In genomic region chr1:97768906-97769293, GRCm38 (mm10) we compare ENCODE assay signal across 8 mouse cellular contexts. TPM values are rescaled to one million over a fixed set of nuclear protein-coding genes. Genes with fewer than 3 reads are reported as not detected.
DNase-seq lines count a peak whose midpoint lies in the region; ATAC-seq and TF ChIP-seq lines count a peak whose summit lies in the region.

No protein-coding gene starts in this region.

- no peaks in the 10 kb centered on the region for H3K9me3 ChIP-seq in heart, embryonic 16.5 days (replicated peaks; ENCODE audit: control insufficient read depth, low read length)
- H3K9me3 ChIP-seq in G1E (replicated peaks), result no peaks in the 10 kb centered on the region
- no peaks in the 10 kb centered on the region for H3K9me3 ChIP-seq in hindbrain, embryonic 13.5 days
- H3K9me3 ChIP-seq in midbrain, embryonic 10.5 days (replicated peaks), result no peaks in the 10 kb centered on the region

- H3K4me3 ChIP-seq in heart, embryonic 16.5 days (ENCODE audit: low read length), result peak overlapping the region; percentile 96
- H3K4me3 ChIP-seq in G1E (ENCODE audit: low read depth, low read length), result peak overlapping the region; percentile 100
- H3K4me3 ChIP-seq in hindbrain, embryonic 13.5 days, result peak overlapping the region; percentile 93
- peak overlapping the region; percentile 92 for H3K4me3 ChIP-seq in midbrain, embryonic 10.5 days

- H3K4me1 ChIP-seq in heart, embryonic 16.5 days (ENCODE audit: control insufficient read depth, insufficient read depth, low read length), result peaks cover 12% of the 10 kb centered on the region
- H3K4me1 ChIP-seq in G1E (ENCODE audit: insufficient read depth, low read depth, low read length), result peaks cover 36% of the 10 kb centered on the region
- peaks cover 31% of the 10 kb centered on the region for H3K4me1 ChIP-seq in hindbrain, embryonic 13.5 days (replicated peaks)
- peaks cover 28% of the 10 kb centered on the region for H3K4me1 ChIP-seq in midbrain, embryonic 10.5 days

- intact Hi-C loops in heart, postnatal 10 days (cut with DNase I), result no loop called here

- 7% methylated on average over 7 of the region's 7 CpGs for WGBS in heart, embryonic 16.5 days
- 14% methylated on average over 7 of the region's 7 CpGs for WGBS in hindbrain, embryonic 13.5 days
- 17% methylated on average over 7 of the region's 7 CpGs for WGBS in midbrain, embryonic 10.5 days

- ATAC-seq in heart, embryonic 16.5 days (replicated peaks; ENCODE audit: extremely low read depth, insufficient read depth, low FRiP score), result no peak
- peak; percentile 0; the same call in 1 of the 2 replicates for ATAC-seq in G1E (ENCODE audit: extremely low read depth, insufficient number of reproducible peaks, low FRiP score, poor library complexity, severe bottlenecking)
- no peak for ATAC-seq in hindbrain, embryonic 13.5 days (ENCODE audit: low FRiP score)

- DNase-seq in heart, postnatal 10 days, result no peak
- DNase-seq in G1E (ENCODE audit: low spot score), result no peak
- DNase-seq in midbrain, embryonic 10.5 days (ENCODE audit: low spot score), result no peak
- no peak for DNase-seq in frontal cortex, postnatal 25 days (ENCODE audit: low spot score in 2 of 2)
- no peak for DNase-seq in c-Kit-positive CD71-positive TER-119-positive erythroid progenitor cells, embryonic 14.5 days (ENCODE audit: low spot score)
- DNase-seq in embryo, embryonic 10.5 days (ENCODE audit: low spot score), result no peak

- peak overlapping the region; percentile 73 for H3K4me2 ChIP-seq in heart, embryonic 16.5 days (ENCODE audit: low read depth, low read length)
- peak overlapping the region; percentile 71 for H3K4me2 ChIP-seq in hindbrain, embryonic 13.5 days

- TF ChIP-seq CTCF in G1E (IDR thresholded peaks at IDR 0.05; ENCODE audit: low read depth, low read length), result no peak

- peak overlapping the region; percentile 89 for H3K27ac ChIP-seq in heart, embryonic 16.5 days (ENCODE audit: low read length)
- peak overlapping the region; percentile 93 for H3K27ac ChIP-seq in hindbrain, embryonic 13.5 days
- peak overlapping the region; percentile 91 for H3K27ac ChIP-seq in midbrain, embryonic 10.5 days (replicated peaks)

- H3K27me3 ChIP-seq in heart, embryonic 16.5 days (ENCODE audit: control insufficient read depth, insufficient read depth, low read length), result no peaks in the 10 kb centered on the region
- no peaks in the 10 kb centered on the region for H3K27me3 ChIP-seq in G1E (ENCODE audit: insufficient read depth, low read length)
- H3K27me3 ChIP-seq in hindbrain, embryonic 13.5 days, result no peaks in the 10 kb centered on the region
- H3K27me3 ChIP-seq in midbrain, embryonic 10.5 days (ENCODE audit: low read depth, poor library complexity, severe bottlenecking), result peaks cover 4% of the 10 kb centered on the region; the same call in 1 of the 2 replicates

- H3K36me3 ChIP-seq in heart, embryonic 16.5 days (ENCODE audit: control insufficient read depth, insufficient read depth), result no peaks in the 10 kb centered on the region
- peaks cover 9% of the 10 kb centered on the region for H3K36me3 ChIP-seq in G1E (replicated peaks)
- H3K36me3 ChIP-seq in hindbrain, embryonic 13.5 days, result no peaks in the 10 kb centered on the region
- H3K36me3 ChIP-seq in midbrain, embryonic 10.5 days, result no peaks in the 10 kb centered on the region

- H3K9ac ChIP-seq in heart, embryonic 16.5 days (ENCODE audit: low read length), result peak overlapping the region; percentile 95
- H3K9ac ChIP-seq in hindbrain, embryonic 13.5 days, result peak overlapping the region; percentile 93

RNA-seq across cellular contexts. Expression of gene Gin1, which starts 1.1 kb away (rescaled TPM):
- polyA plus RNA-seq in heart, embryonic 16.5 days (2015; fragmentation: Nextera tagmentation; extraction: Ambion mirVana), result 17.3 and 24.3 TPM in 2 replicates
- total RNA-seq in heart, postnatal 10 days (2021), result 10 to 100 TPM in 1 of 2 experiments, 1 to 10 TPM in 1; 9.1 to 10.1 TPM
- total RNA-seq in G1E (2014; fragmentation: Nextera tagmentation) (55.7 and 59.8 TPM in 2 replicates), G1E (2017) (27.2 and 27.6 TPM in 2 replicates)
- polyA plus RNA-seq in G1E (2012), result 1.8 and 2.3 TPM in 2 replicates
- polyA plus RNA-seq in hindbrain, embryonic 13.5 days (2015; fragmentation: Nextera tagmentation; extraction: Ambion mirVana), result 17.8 and 17.9 TPM in 2 replicates
- 18.0 and 19.2 TPM in 2 replicates for polyA plus RNA-seq in midbrain, embryonic 10.5 days (2016; fragmentation: Nextera tagmentation; extraction: Ambion mirVana)

RNA-seq across cellular contexts. Expression of gene Ppip5k2, which starts 1.3 kb away (rescaled TPM):
- polyA plus RNA-seq in heart, embryonic 16.5 days (2015; fragmentation: Nextera tagmentation; extraction: Ambion mirVana), result 50.6 and 51.5 TPM in 2 replicates
- 10 to 100 TPM; 72.2 to 91.8 TPM for total RNA-seq in heart, postnatal 10 days (2021)
- total RNA-seq in G1E (2014; fragmentation: Nextera tagmentation), result 94.3 and 103 TPM in 2 replicates
- 65.1 and 71.2 TPM in 2 replicates for total RNA-seq in G1E (2017)
- 8.9 and 10.0 TPM in 2 replicates for polyA plus RNA-seq in G1E (2012)
- polyA plus RNA-seq in hindbrain, embryonic 13.5 days (2015; fragmentation: Nextera tagmentation; extraction: Ambion mirVana), result 64.0 and 69.2 TPM in 2 replicates
- polyA plus RNA-seq in midbrain, embryonic 10.5 days (2016; fragmentation: Nextera tagmentation; extraction: Ambion mirVana), result 37.4 and 41.9 TPM in 2 replicates
